Mouse (Mus musculus): ENCODE data around the gene Cutal. TPM values are rescaled to one million over a fixed set of nuclear protein-coding genes. Genes with fewer than 3 reads are reported as not detected.

The Cutal gene
- polyA plus RNA-seq (2021; fragmentation: Nextera tagmentation), result 0.09 and 0.38 TPM in 2 replicates
- long read RNA-seq, experiment 1, partial matches to known transcripts, result 0 of 2 reads
- long read RNA-seq, experiment 1, other reads (novel, unspliced or antisense), result 1 of 2 reads
- long read RNA-seq, experiment 2, partial matches to known transcripts, result 0 of 1 reads
- long read RNA-seq, experiment 2, other reads (novel, unspliced or antisense), result 0 of 1 reads

DNA sequence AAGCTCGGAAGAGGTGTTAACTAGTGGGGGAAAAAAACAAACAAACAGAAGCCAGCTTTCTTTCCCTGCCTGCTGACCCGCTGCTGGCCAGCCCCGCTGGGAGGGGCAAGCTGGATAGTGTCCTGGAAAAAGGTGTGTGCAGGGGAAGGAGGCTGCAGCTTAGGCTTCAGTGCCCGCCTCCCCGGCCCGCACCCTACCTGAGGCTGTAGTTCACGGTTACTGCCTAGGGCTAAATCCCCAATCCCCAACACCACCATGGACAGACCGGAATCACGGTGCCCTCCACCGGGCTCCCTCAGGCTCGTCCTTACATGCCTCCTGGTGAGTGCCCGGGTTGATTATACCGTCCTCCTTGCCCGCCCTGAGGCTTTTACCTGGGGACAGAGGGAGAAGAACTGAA is at the start of gene Cutal:
Cutal (plus strand) TSS at position 126 of the 400 bp plus-strand sequence.

GRCm38 (mm10) chr2:34825827-34826459 is 48.3 kb upstream of the Cutal start, which contains the start of gene Fbxw2:
Gene Fbxw2, minus strand, starts transcription at chr2:34826311.

DNA sequence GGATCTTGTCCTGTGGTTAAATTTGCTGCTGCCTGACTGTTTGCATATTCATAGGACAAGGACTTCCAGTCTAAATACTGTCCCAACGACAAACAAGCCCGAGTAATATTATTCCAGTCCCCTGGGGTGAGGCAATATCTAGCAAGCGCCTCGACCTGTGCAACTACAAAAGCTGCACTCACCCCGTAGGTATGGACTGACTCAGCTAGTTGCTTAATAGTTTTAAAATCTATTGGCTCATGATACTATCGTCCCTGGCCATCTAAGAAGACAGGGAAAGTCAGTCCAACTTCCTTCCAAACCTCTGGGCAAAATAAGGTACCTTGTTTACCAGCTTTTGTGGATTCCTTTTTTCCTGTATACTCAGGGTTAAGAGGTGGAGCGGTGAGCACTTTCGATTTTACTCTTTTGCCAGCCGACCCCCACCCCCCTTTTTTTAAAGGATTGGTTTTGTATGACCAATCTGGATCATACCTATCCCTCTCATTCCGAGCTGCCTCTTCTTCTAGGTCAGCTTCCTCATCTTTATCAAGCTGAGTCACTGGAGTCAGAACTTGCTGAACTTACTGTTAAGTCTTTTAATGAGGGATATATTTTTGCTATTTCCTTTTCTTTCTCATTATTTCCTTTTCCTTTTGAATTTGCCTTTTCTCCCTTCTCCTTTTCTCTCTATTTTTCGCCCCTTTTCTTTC is 41.3 kb upstream of the Cutal start, which contains the start of gene Gm34653:
Gm34653 (plus strand) TSS at position 242 of the 692 bp plus-strand sequence.

GRCm38 (mm10) chr2:34874816-34875345 is 685 bp downstream of the Cutal start, which contains the start of gene Psmd5:
Gene Psmd5, minus strand, starts transcription at chr2:34874968.

DNA sequence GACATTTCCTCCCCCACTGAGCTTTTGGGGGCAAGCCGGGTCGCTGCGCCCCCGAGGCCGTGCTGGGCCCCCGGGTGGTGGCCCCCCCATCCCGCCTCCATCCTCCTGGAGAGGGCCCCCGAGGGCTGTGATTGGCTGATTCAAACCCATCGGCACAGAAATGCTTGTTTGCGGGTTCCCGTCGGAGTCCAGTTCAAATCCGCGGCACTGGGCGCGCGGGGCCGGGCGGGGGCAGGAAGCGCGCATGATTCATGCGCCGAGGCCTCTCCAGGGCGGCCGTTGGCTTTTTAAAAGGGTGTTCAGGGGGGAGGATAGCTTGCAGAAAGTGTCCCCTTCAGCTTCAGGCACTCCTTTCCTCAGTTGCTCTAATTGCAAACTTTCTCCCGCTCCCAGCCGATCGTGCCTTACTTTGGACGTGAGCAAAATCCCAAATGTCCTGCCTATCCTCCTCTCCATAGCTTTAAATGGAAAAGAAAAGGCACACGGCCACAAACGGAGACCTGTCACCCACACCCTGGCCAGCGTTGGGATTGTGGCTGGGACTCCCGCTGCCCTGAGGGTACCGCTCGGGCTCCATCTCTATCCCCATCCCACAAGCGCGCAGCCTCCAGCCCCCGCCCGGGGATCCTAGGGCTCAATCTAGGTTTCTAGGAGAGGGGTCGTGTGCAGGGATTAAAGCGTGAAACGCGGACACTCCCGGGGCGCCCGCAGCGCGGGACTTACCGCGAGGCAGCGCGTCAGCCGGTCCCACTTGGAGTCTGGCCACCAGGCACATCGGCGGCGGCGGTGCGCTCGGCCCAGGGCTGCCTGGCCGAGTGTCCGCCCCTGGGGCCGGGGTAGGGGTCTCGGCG is 39.2 kb downstream of the Cutal start, which contains the start of gene Phf19:
Phf19 (minus strand) TSS at position 809 of the 851 bp plus-strand sequence.

Other genes with a start within 250 kb of the Cutal start
- 21.1 and 33.6 TPM in 2 replicates for gene Gapvd1, start 119.2 kb upstream of the Cutal start, polyA plus RNA-seq (2021; fragmentation: Nextera tagmentation)
- 227 and 228 TPM in 2 replicates for gene Hspa5, start 102.4 kb upstream of the Cutal start, polyA plus RNA-seq (2021; fragmentation: Nextera tagmentation)
- gene Rabepk, start 74.5 kb upstream of the Cutal start, polyA plus RNA-seq (2021; fragmentation: Nextera tagmentation), result 40.3 and 60.3 TPM in 2 replicates
- gene Fbxw2, start 48.1 kb upstream of the Cutal start, polyA plus RNA-seq (2021; fragmentation: Nextera tagmentation), result 57.6 and 117 TPM in 2 replicates
- gene Gm34653, start 41.4 kb upstream of the Cutal start, polyA plus RNA-seq (2021; fragmentation: Nextera tagmentation), result 0.13 TPM in 1 of 2 replicates, not detected in the other
- gene Psmd5, start 572 bp downstream of the Cutal start, polyA plus RNA-seq (2021; fragmentation: Nextera tagmentation), result 26.2 and 34.1 TPM in 2 replicates
- 0.13 and 0.16 TPM in 2 replicates for gene Phf19, start 39.6 kb downstream of the Cutal start, polyA plus RNA-seq (2021; fragmentation: Nextera tagmentation)
- gene Traf1, start 87.4 kb downstream of the Cutal start, polyA plus RNA-seq (2021; fragmentation: Nextera tagmentation), result 0.67 and 1.0 TPM in 2 replicates
- 0.19 and 0.39 TPM in 2 replicates for gene Hc, start 187.0 kb downstream of the Cutal start, polyA plus RNA-seq (2021; fragmentation: Nextera tagmentation)
- 0.11 TPM in 1 of 2 replicates, not detected in the other for gene AI182371, start 227.1 kb downstream of the Cutal start, polyA plus RNA-seq (2021; fragmentation: Nextera tagmentation)
- 1.1 and 1.3 TPM in 2 replicates for gene Cntrl, start 235.1 kb downstream of the Cutal start, polyA plus RNA-seq (2021; fragmentation: Nextera tagmentation)